Mouse (Mus musculus) erythroid progenitor cell, adult 5-6 weeks (primary cell): ENCODE measurements at regions not wholly inside any gene's neighbourhood (a gene's known extent, or its start where the extent isn't known, plus 50 kb on each side); places are given as distances from the start of the nearest gene placed in this dataset.

ENCODE experiments used
- ATAC-seq: replicated peaks from 2 replicates; pipeline ENCODE4 v1.8.0; 2016; ENCODE audit warnings: moderate number of reproducible peaks, mild to moderate bottlenecking, moderate TSS enrichment, inconsistent platforms; ENCODE audit not compliant: poor library complexity, low FRiP score, severe bottlenecking

GRCm38 (mm10) chr1:61164271-61164670 is 186.5 kb downstream of the Icos start:
- ATAC-seq: no peak

GRCm38 (mm10) chr1:61171941-61172340 is 194.2 kb downstream of the Icos start:
- ATAC-seq: no peak

GRCm38 (mm10) chr1:61172946-61173345 is 195.2 kb downstream of the Icos start:
- no peak for ATAC-seq

GRCm38 (mm10) chr1:61175239-61175638 is 197.5 kb downstream of the Icos start:
- no peak for ATAC-seq

- ATAC-seq: no peak
Measured at GRCm38 (mm10) chr1:61179461-61179860, 201.7 kb downstream of the Icos start.

GRCm38 (mm10) chr1:61181099-61181821 is 203.5 kb downstream of the Icos start:
- no peak for ATAC-seq

- ATAC-seq: no peak
Measured at GRCm38 (mm10) chr1:61187381-61188100, 209.8 kb downstream of the Icos start.

GRCm38 (mm10) chr1:61190921-61191320 is 213.2 kb downstream of the Icos start:
- ATAC-seq: no peak

- ATAC-seq: no peak
Measured at GRCm38 (mm10) chr1:61198549-61199062, 220.9 kb downstream of the Icos start.

- no peak for ATAC-seq
Measured at GRCm38 (mm10) chr1:61201006-61201405, 223.3 kb downstream of the Icos start.

- ATAC-seq: no peak
Measured at GRCm38 (mm10) chr1:61202079-61202478, 224.4 kb downstream of the Icos start.

GRCm38 (mm10) chr1:61203170-61203569 is 225.4 kb downstream of the Icos start:
- ATAC-seq: no peak

- no peak for ATAC-seq
Measured at GRCm38 (mm10) chr1:61203612-61204011, 225.9 kb downstream of the Icos start.

GRCm38 (mm10) chr1:61205137-61205536 is 227.4 kb downstream of the Icos start:
- ATAC-seq: no peak

- ATAC-seq: no peak
Measured at GRCm38 (mm10) chr1:61206861-61207380, 229.2 kb downstream of the Icos start.

GRCm38 (mm10) chr1:61208386-61208785 is 230.7 kb downstream of the Icos start:
- no peak for ATAC-seq

GRCm38 (mm10) chr1:61221131-61221530 is 243.4 kb downstream of the Icos start:
- ATAC-seq: no peak

GRCm38 (mm10) chr1:61228942-61229341 is 251.2 kb downstream of the Icos start:
- ATAC-seq: no peak

- ATAC-seq: no peak
Measured at GRCm38 (mm10) chr1:61233001-61233400, 255.3 kb downstream of the Icos start.

GRCm38 (mm10) chr1:61233476-61234297 is 256.0 kb downstream of the Icos start:
- no peak for ATAC-seq
